Mouse (Mus musculus) brain, embryonic 18.5 days (tissue): Measurements from ENCODE around the gene Meis1.

ENCODE experiments used
- DNase-seq: peaks from one replicate; pipeline ENCODE4 v3.0.0-alpha.2; 2012; ENCODE audit warnings: low read depth, low spot score

Gene Meis1

DNA sequence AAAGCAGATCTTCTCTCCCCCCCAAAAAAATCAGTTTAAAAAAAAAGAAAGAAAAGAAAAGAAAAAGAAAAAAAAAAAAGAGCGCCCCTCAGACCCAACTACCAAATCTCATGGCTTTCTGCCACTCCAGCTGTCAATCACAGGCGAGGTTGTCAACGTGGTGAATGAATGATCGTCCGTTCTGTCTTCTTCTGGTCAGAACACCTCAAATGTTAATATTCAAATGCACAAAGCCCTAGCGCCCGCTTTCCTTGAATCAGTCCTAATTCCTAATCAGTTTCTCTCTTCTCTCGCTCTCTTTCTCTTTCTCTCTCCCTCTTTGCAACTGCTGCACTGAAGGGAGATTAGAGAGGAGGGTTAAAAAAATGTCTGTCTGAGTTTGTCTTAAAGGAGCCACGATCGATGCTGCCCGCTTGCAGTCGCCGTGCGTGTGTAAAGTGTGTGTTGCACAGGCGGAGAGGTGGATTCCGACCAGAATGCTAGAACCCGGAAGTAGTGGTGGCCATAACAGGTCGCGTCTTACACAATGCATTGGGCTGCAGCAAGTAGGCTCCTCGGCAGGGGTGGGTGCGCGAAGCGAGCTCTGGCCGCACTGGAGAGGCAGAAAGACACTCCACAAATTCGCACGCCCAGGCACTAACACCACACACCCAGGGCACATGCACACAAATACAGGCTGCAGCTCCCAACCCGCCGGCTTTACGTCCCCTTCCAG is at the start of gene Meis1:
Gene Meis1 (minus strand): TSS at position 497 of the 715 bp plus-strand sequence.
- no peak for DNase-seq

- no peak for DNase-seq
Observed at GRCm38 (mm10) chr11:19067334-19067733, 48.5 kb upstream of the Meis1 start.

DNA sequence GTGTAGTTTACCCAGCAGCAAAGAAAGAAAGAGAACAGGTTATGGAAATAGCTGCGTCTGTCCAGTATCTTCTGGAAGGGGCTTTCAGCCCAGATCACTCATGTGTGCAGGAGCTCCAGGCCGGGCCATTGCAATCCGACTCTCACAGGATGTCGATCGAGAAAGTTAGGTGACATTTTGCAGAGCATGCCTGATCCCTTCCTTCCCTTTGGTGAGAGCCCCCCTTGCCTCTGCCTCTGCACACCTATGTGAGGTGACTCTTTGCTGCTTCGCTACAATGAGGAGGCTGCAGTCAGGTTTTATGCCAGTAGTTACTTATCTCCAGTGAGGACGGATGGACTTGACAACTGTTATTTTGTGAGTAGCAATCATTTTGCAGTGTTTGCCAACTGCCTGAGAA is 30.5 kb upstream of the Meis1 start:
- no peak for DNase-seq

GRCm38 (mm10) chr11:19036595-19037166 is 17.9 kb upstream of the Meis1 start:
- DNase-seq = no peak

- no peak for DNase-seq
Observed at GRCm38 (mm10) chr11:19026581-19027561, 8.1 kb upstream of the Meis1 start.

DNA sequence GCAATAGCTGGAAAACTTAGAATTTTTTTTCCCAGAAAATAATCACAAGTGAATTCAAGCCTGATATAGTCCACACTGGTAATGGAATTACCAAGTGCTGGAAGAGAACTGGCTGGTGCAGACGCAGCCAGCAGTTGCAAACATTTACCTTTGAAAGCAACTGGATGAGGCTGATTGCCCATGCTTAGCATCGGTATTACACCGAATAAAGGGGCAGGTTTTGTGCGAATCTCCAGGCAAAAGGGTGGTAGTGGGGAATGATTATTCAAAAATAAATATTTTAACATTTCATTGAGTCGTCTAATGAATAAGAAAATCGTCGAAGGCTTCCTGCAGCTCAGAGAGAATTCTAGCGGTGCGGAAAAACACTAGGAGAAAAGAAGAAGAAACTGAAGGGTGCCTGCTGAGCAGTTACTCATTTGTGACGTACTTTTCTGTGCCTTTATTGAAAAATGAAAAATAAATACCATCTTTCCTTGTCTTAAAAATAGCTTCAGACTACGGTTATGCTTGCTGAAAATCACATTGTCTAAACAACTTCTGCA is 7.3 kb upstream of the Meis1 start:
- no peak for DNase-seq

DNA sequence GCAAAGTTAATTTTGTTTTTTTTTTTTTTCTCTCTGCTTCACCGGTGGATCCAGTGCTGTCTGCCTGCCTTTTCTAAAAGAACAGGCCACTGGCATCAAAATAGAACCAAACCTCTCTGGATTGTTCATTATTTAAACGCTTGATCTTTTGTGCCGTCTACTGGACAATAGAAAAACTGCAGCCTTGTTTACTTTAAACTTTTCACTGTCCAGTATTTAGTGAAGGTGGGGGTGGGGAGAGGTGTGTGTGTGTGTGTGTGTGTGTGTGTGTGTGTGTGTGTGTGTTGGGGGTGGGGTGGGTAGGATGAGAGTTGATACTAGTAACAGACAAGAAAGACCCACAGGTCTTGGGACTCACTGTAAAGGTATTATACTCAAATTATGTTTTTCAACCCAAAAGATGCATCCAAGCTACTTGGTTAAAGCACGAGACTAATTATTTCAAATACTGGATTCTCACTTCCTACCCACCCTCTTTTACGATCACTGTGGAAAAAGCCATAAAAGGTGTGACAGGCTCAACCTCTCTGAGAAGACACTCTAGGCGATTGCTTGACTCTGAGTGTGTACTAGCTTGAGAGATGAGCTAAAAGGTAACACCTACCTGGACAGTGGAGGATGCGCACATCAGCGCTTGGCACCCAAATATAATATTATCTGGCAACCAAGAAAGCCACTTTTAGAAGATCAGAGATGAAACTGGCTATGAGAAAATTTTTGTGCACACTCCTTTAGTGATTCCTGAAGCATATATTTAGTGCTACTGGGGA is 5.9 kb upstream of the Meis1 start:
- no peak for DNase-seq

- no peak for DNase-seq
Observed at GRCm38 (mm10) chr11:19023356-19023755, 4.6 kb upstream of the Meis1 start.

- DNase-seq = no peak
Observed at GRCm38 (mm10) chr11:19022576-19022975, 3.8 kb upstream of the Meis1 start.

DNA sequence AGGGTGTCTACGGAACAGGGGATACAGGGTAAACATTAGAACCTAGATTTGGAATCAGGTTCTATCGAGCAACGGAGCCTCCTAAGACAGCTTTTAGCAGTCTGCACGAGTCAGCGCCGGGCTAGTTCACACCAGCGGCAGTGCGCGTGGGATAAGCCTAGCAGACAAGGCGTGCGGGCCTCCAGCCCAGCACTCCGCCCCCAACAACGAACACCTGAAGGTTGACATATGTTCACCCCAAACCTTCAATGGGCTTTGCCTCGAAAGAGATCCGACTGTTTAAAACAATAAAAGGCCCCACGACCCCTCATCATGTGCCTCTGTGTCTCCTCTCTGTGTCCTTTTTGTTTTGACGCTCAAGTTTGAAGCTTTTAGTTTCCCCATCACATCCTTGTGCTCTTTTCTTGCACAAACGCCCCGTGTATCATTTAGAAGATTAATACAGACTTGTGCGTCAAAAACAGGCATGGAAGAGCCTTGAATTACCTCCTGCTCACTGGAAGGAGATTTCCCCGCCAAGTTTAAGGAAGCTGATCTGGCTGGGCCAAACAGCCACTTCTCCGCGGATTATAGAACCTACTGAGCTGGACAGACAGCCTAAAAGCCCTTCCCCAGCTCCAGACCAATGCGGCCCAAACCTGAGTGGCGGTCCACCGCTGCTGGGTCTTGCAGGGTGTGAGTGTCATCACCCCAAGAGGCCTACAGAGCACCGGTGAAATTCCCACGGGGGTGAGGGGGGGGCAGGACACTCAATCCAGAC is 2.3 kb upstream of the Meis1 start:
- DNase-seq = no peak

GRCm38 (mm10) chr11:19020371-19020824 is 1.6 kb upstream of the Meis1 start:
- peak; percentile 89 for DNase-seq

DNA sequence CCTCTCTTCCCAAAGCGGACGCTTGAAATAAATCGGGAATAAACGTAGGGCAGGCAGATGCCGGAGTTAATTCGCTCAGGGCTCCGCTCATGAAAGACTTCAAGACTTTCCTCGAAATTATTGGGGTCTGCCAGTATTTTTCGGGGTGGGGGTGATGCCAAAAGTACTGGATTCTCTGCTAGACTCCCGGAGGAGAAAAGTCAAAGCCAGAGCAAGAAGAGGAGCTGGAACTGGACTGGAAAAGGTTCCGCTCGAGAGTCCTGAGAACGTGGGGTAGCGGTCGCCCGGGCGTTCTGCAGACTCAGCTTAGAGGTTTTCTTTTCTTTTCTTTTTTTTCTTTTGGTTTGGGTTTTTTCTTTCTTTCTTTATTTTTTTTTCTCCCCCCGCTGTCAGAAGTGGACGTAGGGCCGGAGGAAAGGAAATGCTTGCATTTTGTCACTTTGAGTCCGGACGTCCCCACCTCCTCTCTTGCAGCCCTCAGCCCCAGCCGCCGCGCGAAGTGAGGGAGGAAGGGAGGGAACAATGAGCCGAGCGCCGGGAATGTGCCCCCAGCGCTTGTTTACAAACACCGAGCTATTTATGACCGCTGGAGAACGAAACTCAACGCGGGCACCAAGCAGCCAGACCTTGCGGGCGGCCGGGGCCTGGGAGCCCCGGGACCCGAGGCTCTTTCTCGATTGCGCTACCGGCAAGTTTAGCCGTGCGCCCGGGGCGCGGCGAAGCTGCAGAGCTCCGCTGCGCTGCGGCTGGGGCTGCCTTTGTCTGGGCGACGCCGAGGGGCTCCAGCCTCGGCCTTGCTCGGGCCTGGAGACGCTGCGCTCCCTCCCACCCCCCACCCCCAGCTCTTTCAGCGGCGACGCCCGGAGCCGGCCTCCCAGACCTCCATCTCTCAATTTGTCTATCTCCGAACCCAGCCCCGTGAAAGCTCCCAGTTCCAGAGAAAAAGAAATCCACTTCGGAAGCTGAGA is 703 bp upstream of the Meis1 start:
- no peak for DNase-seq

DNA sequence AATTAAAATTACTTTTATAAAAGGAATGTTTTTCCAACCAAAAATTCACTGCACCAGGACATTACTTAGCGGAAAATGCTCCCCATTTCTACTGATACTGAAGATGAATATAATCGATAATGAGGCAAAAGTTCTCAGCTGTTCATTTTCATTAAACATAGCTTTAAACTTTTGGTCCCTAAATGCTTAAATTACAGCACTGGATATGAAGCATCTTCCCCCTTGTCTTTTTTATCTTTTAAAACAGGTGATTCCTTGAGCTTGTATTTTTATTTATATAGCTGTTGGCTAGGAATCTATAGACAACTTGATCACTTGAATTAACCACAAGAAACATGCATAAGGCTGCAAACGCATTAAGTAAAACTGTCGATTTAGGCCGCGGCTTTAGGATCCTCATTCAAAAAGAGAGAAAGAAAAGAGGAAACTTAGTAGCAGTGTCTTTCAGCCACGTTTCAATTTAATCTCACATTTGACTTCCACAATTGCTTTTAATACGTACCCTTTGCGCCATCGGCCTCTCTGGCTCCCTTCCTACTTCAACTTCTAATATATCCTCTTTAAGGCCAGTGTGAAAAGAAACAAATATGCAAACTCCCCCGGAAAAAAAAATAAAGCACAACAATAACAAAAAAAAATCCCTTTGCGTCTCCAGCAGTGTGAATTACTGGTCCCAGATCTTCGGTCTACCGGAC is 919 bp downstream of the Meis1 start:
- no peak for DNase-seq

- no peak for DNase-seq
Observed at GRCm38 (mm10) chr11:19017262-19017661, 1.5 kb downstream of the Meis1 start.

DNA sequence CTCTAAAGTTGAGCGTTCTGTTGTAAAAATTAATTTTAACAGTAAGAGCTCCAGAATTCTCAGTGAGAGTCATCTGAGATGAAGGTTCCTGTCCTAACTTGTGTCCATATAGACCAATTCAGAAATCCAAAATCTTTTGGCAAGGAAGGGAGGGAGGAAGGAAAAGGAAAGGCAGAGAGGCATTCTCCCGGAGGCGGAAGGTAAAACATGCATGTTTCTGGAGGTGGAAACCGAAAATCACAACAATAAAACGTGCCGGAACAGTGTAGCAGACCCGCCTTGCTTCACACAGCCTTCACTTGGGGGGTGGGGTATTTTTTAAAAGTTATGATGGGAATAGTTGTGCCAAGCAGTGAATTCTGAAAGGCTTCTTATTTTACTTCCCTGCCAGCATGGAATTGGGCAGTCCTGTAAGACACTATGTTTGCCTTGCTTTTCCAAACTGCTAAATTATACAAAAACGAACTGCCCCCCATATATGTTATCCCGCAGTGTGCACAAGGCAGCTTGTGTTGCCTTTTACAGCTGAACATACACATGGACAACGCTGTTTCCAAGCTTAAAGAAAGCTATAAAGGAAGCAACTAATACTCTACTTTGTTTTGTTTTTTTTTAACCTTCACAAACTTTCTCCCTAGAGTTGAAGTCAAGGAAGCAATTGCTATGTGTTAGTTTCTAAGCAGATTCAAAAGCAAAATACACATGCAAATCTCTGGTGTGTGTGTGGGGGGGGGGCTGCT is 2.1 kb downstream of the Meis1 start:
- DNase-seq = no peak

DNA sequence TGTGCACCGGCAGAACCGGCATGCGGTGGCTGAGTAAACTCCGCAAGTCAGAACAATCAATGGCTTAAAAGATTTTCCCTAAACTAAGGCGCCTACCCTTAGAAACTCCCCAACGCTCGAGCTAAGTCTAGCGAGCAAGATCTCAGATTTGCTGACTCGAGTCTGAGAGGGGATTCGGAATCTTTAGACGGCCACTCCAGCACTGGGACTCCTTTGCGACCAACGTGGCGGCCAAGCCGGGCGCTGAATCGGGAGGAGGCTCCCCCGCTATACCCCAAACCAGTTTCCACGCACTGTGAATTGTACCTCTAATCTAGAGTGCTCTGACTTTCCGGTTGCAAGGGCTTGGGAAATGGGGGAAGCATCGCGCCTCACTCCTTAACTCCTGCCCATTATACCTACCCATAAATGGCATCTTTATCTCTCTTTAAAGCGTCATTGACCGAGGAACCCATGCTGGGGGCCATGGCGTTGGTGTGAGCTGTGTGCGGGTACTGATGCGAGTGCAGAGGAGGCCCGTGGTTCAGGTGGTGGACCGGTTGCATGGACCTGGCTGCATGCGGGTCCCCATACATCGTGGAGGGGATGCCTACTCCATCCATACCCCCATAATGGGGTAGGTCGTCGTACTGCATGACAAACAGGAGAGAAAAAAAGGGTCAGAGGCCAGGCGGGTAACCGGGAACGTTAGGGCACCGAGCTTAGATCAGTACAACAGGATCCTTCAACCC is 2.9 kb downstream of the Meis1 start:
- no peak for DNase-seq

DNA sequence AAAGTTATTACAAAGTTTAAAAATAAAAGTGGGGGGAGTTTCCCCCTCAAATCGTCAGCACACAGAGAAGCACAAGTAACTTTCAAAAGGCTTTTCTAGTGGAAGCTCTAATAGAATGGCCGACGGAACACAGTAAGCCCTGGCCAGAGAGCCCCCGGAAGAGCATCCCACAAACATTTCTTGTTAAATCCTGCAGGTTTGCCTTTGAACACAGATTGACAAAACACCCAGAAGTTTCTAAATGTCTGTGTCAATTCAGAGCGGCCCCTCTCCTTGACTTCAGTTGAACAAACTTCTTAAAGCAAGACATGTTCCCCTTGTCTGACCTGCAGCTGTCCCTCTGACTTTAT is 3.4 kb downstream of the Meis1 start:
- DNase-seq = no peak
